Mouse (Mus musculus) lung, postnatal 36 days (tissue): Measurements from ENCODE around the gene Coch.
"Not testable (repeated sequence)": the region's sequence is repeated elsewhere in the genome, so short reads cannot be mapped to it uniquely, and the experiment has no call there.

Experiments
- DNase-seq: peaks from one replicate; pipeline ENCODE4 v3.0.0; 2022; ENCODE audit warnings: mixed read lengths

Coch gene

DNA sequence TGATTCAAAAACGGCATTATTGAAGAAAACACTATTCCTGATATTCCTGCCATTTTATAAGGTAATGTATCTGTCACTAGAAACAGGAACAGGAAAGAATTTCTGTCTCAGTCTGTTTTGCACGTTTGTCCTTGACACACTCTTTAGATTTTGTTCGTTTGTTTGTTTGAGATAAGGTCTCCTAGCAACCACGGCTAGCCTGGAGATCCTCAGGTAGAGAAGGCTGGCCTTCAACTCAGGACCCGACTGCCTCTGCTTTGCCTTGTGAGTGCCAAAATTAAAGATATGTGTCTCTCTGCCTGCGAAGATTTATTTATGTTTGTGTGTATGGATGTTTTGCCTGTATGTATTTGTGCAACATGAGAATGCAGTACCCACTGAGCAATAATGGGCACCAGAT is 48.7 kb downstream of the Coch start:
- peak; percentile 40 for DNase-seq

- not testable (repeated sequence) for DNase-seq
Measured at GRCm38 (mm10) chr12:51649401-51649800, 56.3 kb downstream of the Coch start.
